Mouse (Mus musculus) intestine, embryonic 14.5 days (tissue): ENCODE results near the gene Katnb1. TPM values are rescaled to one million over a fixed set of nuclear protein-coding genes. Genes with fewer than 3 reads are reported as not detected.
A peak's percentile ranks its signal among the peaks of the same experiment; 100 is the strongest.

Source experiments
- ATAC-seq: fragments of 200-750 bp; cut with Nextera tagmentation; replicated peaks from 2 replicates; pipeline ENCODE4 v1.8.0; 2017; ENCODE audit warnings: low read depth, moderate number of reproducible peaks, moderate TSS enrichment, moderate library complexity; ENCODE audit not compliant: low FRiP score, low TSS enrichment
- DNase-seq: peaks from one replicate; pipeline ENCODE4 v3.0.0-alpha.2; 2018; ENCODE audit warnings: low spot score
- H3K27ac ChIP-seq: fragments of 300-500 bp; sonication (generic); 2 replicates; pipeline ENCODE4 v1.5.1; 2014; ENCODE audit warnings: low read depth, mild to moderate bottlenecking, control low read depth
- H3K27me3 ChIP-seq: fragments of 300-500 bp; sonication (generic); replicated peaks from 2 replicates; pipeline ENCODE4 v1.6.1; 2014; ENCODE audit warnings: low read length, control low read depth; ENCODE audit not compliant: control insufficient read depth, insufficient read depth
- H3K36me3 ChIP-seq: fragments of 300-500 bp; sonication (generic); 2 replicates; pipeline ENCODE4 v1.6.1; 2014; ENCODE audit warnings: low read length, control low read depth; ENCODE audit not compliant: control insufficient read depth, insufficient read depth
- H3K4me1 ChIP-seq: fragments of 300-500 bp; sonication (generic); replicated peaks from 2 replicates; pipeline ENCODE4 v1.6.1; 2014; ENCODE audit warnings: low read length, control low read depth, mixed read lengths; ENCODE audit not compliant: control insufficient read depth, insufficient read depth
- H3K4me2 ChIP-seq: fragments of 300-500 bp; sonication (generic); 2 replicates; pipeline ENCODE4 v1.6.1; 2014; ENCODE audit warnings: low read length
- H3K4me3 ChIP-seq: fragments of 300-500 bp; sonication (generic); 2 replicates; pipeline ENCODE4 v1.5.1; 2014; ENCODE audit warnings: low read depth, low read length, control low read depth, mixed read lengths
- H3K9ac ChIP-seq: fragments of 300-500 bp; sonication (generic); 2 replicates; pipeline ENCODE4 v1.6.1; 2014; ENCODE audit warnings: mild to moderate bottlenecking, low read length
- H3K9me3 ChIP-seq: fragments of 300-500 bp; sonication (generic); 2 replicates; pipeline ENCODE4 v1.6.1; 2016; ENCODE audit warnings: low read length, control low read depth; ENCODE audit not compliant: control insufficient read depth
- WGBS: fragments of 180-500 bp; shearing (Covaris S2); extraction: QIAGEN DNeasy Blood & Tissue Kit; methylation state at CpG from one replicate; pipeline ENCODE4 v1.1.7; 2014; 5-methylcytosine and 5-hydroxymethylcytosine counted together
- polyA plus RNA-seq: library from polyadenylated mRNA; unstranded; fragments of >200 nt; fragmentation: Nextera tagmentation; extraction: Ambion mirVana; gene quantifications from 2 replicates; pipeline ENCODE4 v1.2.1, GENCODE M21; 2014

Gene Katnb1
- polyA plus RNA-seq, 1 experiment from 2014 or later = 18.5 TPM

DNA sequence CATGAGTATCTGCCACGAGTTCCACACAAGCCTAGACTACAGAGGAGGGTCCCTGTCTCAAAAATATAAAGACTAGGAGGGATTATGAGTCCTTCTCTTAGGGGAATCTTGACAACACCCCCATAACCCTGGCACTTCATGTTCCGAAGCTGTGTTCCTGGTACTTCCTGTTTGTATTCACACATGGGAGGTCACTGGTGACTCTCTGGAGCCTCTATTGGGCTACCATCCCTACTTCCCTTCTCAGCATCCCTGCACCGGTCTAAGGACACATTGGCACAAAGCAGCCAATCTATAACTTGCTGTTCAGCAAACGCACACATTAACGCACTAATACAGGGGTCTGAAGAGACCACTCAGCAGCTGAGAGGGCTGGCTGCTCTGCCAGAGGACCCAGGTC, 51.0 kb downstream of the Katnb1 start:
- DNase-seq (no peak), ATAC-seq (no peak)
- Histone ChIP-seq H3K9ac (no peak overlapping the region), H3K36me3 (peaks cover 21% of the 10 kb centered on the region), H3K4me3 (no peak overlapping the region), H3K4me2 (no peak overlapping the region), H3K9me3 (no peaks in the 10 kb centered on the region), H3K27ac (no peak overlapping the region), H3K4me1 (peaks cover 2% of the 10 kb centered on the region), H3K27me3 (no peaks in the 10 kb centered on the region)
- WGBS = 83% methylated on average over 5 of the region's 5 CpGs

DNA sequence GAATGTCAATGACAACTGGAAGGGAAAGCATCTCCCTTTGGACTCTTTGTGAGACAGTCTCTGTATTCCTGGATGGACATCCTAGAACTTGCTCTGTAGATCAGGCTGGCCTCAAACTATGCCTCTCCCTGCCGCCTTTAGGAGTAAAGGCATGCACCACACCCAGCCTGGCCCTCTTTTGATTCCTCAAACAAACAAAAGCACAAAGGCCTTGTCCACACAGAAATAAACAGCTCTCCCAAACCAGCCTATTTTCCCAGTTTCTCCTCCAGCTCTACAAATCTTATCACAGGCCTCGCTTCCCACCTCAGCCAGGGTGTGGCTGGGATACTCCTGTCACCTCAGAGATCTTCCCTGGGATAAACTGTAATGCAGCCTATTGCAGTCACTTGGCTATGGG, 53.2 kb downstream of the Katnb1 start:
- DNase-seq (no peak), ATAC-seq (no peak)
- H3K4me2 ChIP-seq = no peak overlapping the region
- H3K27ac ChIP-seq = no peak overlapping the region
- no peaks in the 10 kb centered on the region for H3K9me3 ChIP-seq
- H3K27me3 ChIP-seq = no peaks in the 10 kb centered on the region
- no peak overlapping the region for H3K9ac ChIP-seq
- H3K4me3 ChIP-seq = no peak overlapping the region
- H3K4me1 ChIP-seq = peaks cover 22% of the 10 kb centered on the region
- H3K36me3 ChIP-seq = peaks cover 12% of the 10 kb centered on the region
- whole genome bisulfite sequencing = 89% methylated on average over 2 of the region's 2 CpGs

DNA sequence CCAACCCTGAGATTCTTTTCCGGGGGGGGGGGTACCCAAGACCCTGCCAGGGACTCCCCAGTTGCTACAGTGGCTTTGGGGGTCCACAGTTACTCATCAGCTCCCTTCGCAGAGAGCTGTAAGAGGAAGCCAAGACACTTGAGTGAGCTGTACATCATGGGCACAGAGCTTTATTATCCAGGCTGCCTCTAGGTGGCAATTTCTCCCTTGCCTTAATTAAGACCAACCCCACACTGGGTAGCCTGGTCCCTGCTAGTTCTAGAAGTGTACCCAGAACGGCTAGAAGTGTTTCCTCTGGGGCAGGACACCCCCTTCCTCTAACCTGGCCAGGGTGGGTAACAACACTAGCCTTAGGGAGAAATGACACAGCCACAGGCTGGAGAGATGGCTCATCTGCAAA, 54.3 kb downstream of the Katnb1 start:
- no peaks in the 10 kb centered on the region for H3K9me3 ChIP-seq
- peaks cover 12% of the 10 kb centered on the region for H3K36me3 ChIP-seq
- DNase-seq (no peak), ATAC-seq (no peak)
- no peak overlapping the region for H3K4me2 ChIP-seq
- WGBS = 48% methylated on average over 3 of the region's 3 CpGs
- no peak overlapping the region for H3K27ac ChIP-seq
- H3K27me3 ChIP-seq = no peaks in the 10 kb centered on the region
- H3K4me1 ChIP-seq = peaks cover 23% of the 10 kb centered on the region
- H3K4me3 ChIP-seq = no peak overlapping the region
- no peak overlapping the region for H3K9ac ChIP-seq

DNA sequence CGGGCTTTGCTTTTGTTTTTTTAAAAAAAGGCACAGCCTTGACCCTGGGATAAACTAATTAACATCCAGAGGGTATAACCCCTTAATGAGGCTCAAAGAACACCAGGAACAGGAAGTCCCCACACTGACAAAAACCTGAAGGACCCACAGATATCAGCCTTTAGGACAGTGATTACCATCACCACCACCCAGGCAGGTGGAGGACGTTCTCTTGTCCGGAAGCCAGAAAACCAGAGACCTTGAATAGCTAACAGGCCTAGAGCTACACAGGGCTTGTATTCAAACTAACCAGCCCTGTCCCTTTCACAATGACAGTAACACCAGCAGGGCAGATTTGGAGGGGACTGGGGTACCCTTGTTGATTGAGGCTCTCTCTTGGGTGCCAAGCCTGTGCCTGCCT, 55.2 kb downstream of the Katnb1 start:
- Histone ChIP-seq H3K27ac (no peak overlapping the region), H3K4me3 (no peak overlapping the region), H3K9me3 (no peaks in the 10 kb centered on the region), H3K4me1 (peaks cover 23% of the 10 kb centered on the region), H3K4me2 (no peak overlapping the region), H3K36me3 (peaks cover 10% of the 10 kb centered on the region), H3K27me3 (no peaks in the 10 kb centered on the region), H3K9ac (no peak overlapping the region)
- whole genome bisulfite sequencing = 82% methylated on average over 3 of the region's 3 CpGs
- DNase-seq (no peak), ATAC-seq (no peak)

DNA sequence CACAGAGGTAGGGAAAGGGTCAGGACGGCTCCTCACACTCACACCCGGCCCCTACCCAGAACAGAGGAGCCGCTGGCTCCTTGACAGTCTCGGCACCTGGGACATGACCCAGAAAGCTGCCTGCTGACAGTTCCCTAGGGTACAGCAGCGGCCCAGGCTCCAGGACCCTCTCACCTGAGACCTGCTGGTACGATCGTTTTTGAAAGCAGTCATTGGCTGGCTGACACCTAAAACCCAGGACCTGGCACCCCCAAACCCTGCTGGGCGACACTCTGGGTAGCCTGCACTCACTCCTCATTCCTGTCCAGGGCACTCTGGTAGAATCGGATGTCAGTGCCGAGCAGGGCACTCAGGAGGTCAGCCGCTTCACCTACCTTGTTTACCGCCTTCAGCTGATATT, 56.2 kb downstream of the Katnb1 start:
- Histone ChIP-seq H3K4me3 (0 out of 2 replicates have a peak overlapping the region, but pooled peaks have one; percentile 6), H3K9me3 (no peaks in the 10 kb centered on the region), H3K27me3 (no peaks in the 10 kb centered on the region), H3K27ac (no peak overlapping the region), H3K4me2 (peak overlapping the region; percentile 49), H3K36me3 (peaks cover 10% of the 10 kb centered on the region), H3K4me1 (peaks cover 30% of the 10 kb centered on the region), H3K9ac (no peak overlapping the region)
- 42% methylated on average over 12 of the region's 12 CpGs for WGBS
- DNase-seq (no peak), ATAC-seq (peak; percentile 2; the same call in 1 of the 2 replicates)

DNA sequence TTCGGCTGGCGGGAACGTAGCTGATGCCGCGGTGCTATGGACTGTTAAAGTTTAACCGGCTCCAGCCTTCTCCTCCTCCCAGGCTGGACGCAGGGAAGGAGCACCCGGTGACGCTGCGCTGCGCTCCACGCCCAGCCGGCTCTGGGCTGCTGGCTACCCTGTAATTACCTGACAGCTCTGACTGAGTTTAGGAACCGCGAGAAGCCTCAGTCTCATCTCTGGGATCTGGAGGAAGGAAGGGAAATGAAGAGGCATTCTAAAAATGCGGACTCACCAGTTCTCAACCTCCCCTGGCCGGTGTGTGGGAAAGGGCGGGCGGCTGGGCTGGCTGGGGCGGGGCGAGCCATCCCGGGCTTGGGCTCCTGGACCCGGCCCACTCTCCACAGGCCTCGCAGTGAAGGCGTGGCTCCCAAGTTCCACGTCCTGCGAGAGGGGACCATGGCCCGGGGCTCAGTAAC, 56.7 kb downstream of the Katnb1 start:
- ATAC-seq = peak; percentile 63
- Histone ChIP-seq H3K27me3 (no peaks in the 10 kb centered on the region), H3K9ac (peak overlapping the region; percentile 31; the same call in 1 of the 2 replicates), H3K36me3 (peaks cover 10% of the 10 kb centered on the region), H3K27ac (no peak overlapping the region), H3K4me3 (peak overlapping the region; percentile 6; the same call in 1 of the 2 replicates), H3K4me1 (peaks cover 31% of the 10 kb centered on the region), H3K9me3 (no peaks in the 10 kb centered on the region), H3K4me2 (peak overlapping the region; percentile 49)
- WGBS = 4% methylated on average over 28 of the region's 28 CpGs
- peak; percentile 74 for DNase-seq

DNA sequence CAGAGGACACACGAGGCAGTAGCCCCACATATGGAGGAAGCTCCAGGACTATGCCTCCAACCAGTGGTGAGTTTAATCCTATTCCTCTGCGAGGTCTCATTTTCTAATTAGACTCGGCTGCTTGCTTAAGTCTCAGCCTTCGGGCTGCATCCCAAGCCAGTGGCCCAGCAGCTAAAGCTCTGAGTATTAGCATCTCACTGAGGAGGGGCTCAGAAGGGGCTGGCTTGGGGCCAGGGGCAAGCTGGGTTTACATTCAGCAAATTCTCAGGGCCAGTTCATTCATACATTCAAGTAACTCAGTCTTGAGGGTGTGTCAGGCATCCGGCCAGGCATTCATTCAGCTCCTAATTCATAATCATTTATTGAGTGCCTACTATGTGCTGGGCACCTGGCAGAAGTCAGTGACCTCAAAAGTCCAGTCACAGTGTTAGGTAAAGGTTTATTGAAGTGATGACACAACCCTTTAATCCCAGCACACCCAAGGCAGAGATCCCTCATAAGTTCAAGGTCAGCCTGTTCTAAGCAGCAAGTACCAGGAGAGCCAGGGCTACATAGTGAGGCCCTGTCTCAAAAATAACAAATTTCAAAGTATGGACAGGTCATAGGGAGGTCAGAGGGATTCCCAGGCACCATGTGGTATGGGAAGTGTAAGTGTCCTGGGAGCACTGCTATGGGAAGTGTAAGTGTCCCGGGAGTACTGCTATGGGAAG, 57.5 kb downstream of the Katnb1 start:
- Histone ChIP-seq H3K4me1 (peaks cover 39% of the 10 kb centered on the region), H3K4me3 (no peak overlapping the region), H3K4me2 (peak overlapping the region; percentile 49), H3K9me3 (no peaks in the 10 kb centered on the region), H3K9ac (no peak overlapping the region), H3K27ac (no peak overlapping the region), H3K27me3 (no peaks in the 10 kb centered on the region), H3K36me3 (peaks cover 3% of the 10 kb centered on the region; the same call in 1 of the 2 replicates)
- 16% methylated on average over 6 of the region's 6 CpGs for WGBS
- DNase-seq = peak; percentile 72
- ATAC-seq = no peak

DNA sequence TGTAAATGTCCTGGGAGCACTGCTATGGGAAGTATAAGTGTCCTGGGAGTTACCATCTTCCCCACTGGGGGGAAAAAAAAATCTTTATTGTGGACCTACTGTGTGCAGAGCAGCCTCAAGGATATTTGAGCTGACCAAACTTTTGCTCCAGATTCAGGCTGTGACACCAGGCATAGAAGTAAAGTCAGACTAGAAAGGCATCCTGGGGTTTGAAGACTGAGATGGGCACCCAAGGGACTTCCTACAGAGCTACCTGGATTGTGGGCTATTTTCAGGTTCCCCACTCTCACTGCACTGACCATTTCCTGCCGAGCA, 58.0 kb downstream of the Katnb1 start:
- H3K4me2 ChIP-seq = no peak overlapping the region
- no peaks in the 10 kb centered on the region for H3K36me3 ChIP-seq
- H3K4me1 ChIP-seq = peaks cover 42% of the 10 kb centered on the region
- WGBS = 33% methylated on average over 1 of the region's 1 CpGs
- ATAC-seq (no peak), DNase-seq (no peak)
- H3K9ac ChIP-seq = no peak overlapping the region
- no peaks in the 10 kb centered on the region for H3K27me3 ChIP-seq
- H3K4me3 ChIP-seq = no peak overlapping the region
- H3K27ac ChIP-seq = no peak overlapping the region
- no peaks in the 10 kb centered on the region for H3K9me3 ChIP-seq

DNA sequence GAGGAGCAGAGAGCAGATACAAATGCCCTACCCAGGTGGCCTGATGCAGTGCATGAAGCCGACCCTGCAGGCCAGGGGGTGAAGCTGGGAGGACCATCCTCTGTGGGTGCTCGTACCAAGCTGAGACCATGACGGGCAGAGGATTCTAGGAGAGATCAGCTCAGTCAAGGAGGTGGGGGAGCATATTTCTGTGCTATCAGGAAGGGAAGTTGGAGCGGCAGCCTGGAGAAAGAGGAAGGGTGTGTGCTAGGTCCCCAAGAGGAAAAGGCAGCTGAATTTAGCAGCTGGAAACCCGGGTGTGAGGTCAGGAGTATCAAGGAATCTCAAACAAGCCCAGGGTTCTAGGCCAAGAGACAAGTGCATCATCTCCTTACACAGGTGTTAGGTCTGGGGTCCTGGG, 59.6 kb downstream of the Katnb1 start:
- H3K4me2 ChIP-seq = no peak overlapping the region
- ATAC-seq (no peak), DNase-seq (no peak)
- no peaks in the 10 kb centered on the region for H3K27me3 ChIP-seq
- H3K4me3 ChIP-seq = no peak overlapping the region
- no peaks in the 10 kb centered on the region for H3K9me3 ChIP-seq
- 70% methylated on average over 5 of the region's 5 CpGs for WGBS
- peaks cover 42% of the 10 kb centered on the region for H3K4me1 ChIP-seq
- no peak overlapping the region for H3K9ac ChIP-seq
- H3K27ac ChIP-seq = no peak overlapping the region
- no peaks in the 10 kb centered on the region for H3K36me3 ChIP-seq
